Mouse (Mus musculus): ENCODE data around the gene Rhox7b.
"Not testable (repeated sequence)": the region's sequence is repeated elsewhere in the genome, so short reads cannot be mapped to it uniquely, and the experiment has no call there.

Rhox7b gene

DNA sequence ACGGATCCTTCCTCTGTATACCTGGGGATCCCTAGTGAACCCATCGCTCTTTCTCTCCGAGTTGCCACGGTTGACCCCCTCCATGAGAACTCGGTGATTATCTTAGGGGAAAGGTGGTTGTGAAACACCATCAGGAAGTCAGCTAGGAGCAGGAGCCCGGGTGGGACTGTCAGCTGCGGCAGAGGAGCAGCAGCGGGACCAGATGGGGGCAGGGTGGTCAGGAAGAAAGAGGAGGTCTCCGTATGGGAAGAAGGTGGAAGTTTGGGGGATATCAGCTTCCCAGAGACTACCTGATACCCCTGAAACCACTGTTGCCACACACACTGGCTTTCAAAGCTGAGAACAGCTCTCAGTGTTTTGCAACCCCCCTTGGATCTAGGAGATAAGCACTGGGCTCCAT, at the start of gene Rhox7b:
Rhox7b (minus strand) TSS at position 101 of the 400 bp plus-strand sequence.
- not testable (repeated sequence) for DNase-seq

DNA sequence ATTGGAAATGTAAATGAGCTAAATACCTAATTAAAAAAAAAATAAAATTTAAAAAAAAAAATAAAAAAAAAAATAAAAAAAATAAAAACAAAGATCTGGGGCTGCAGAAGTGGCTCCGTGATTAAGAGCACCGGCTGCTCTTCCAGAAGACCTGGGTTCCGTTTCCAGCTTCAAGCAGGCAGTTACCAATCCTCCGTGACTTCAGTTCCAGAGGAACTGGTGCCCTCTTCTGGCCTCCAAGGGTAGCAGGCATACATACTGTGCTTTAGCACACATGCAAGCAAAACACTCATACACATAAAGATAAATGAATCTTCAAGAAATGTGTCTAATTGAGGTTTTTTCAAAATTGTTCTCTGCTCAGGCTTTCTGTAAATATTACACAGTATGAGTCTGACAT, 19.3 kb upstream of the Rhox7b start:
- DNase-seq = no peak

DNA sequence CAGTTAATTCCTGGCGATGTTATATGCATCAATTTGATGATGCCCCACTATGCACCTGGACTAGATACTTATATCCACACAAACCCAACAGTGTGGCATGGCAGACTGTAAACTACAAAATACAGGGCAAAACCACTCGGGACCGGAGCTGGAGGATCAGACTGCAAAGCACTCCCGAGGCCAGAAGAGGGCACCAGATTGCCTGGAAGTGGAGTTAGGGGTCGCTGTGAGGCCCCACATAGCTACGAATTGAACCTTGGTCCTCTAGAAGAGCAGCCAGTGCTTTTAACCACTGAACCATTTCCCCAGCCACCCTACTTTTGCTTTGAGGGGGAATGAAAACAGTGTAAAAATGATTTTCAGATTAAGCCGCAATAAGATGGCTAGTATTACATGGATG, 11.5 kb upstream of the Rhox7b start:
- DNase-seq = no peak

GRCm38 (mm10) chrX:37903727-37904126, 6.7 kb upstream of the Rhox7b start:
- no peak for DNase-seq

GRCm38 (mm10) chrX:37901670-37902069, 4.6 kb upstream of the Rhox7b start, which contains the start of gene Rhox9:
Gene Rhox9 (minus strand): TSS chrX:37901770.
- not testable (repeated sequence) for DNase-seq

- no peak for DNase-seq
These were observed 18.2 kb downstream of the Rhox7b start, which contains the start of gene Rhox8 for GRCm38 (mm10) chrX:37878844-37879243. Gene Rhox8 (minus strand): TSS chrX:37878944.

DNA sequence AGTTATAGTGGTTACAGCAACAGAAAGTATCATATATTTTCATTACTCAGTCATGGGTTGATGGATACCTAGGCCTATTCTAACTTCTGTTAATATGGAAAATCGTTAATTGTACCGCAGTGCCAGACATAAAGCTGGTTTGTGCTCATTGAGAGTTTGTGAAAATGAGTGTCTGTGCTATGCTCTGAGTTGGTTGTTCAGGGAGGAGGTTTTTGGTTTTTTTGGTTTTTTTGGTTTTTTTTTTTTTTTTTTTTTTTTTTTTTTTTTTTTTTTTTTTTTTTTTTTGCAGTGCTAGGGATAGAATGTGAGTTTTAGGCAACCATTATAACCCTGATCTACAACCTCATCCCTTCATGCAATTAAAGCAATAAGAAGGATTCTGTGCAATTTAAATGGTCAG, 25.4 kb downstream of the Rhox7b start:
- DNase-seq = no peak
